Mouse (Mus musculus): ENCODE measurements around the gene Csnk1g2. TPM values are rescaled to one million over a fixed set of nuclear protein-coding genes. Genes with fewer than 3 reads are reported as not detected.
A peak's percentile ranks its signal among the peaks of the same experiment; 100 is the strongest.

The Csnk1g2 gene
- polyA plus RNA-seq, 1 experiment: 178 TPM

- peaks cover 8% of the 10 kb centered on the region for H3K79me2 ChIP-seq (ENCODE audit: control insufficient read depth, insufficient read depth)
- TF ChIP-seq SRF (IDR thresholded peaks at IDR 0.05; ENCODE audit: control insufficient read depth, insufficient read length, low read depth): no peak
- TF ChIP-seq CEBPB (IDR thresholded peaks at IDR 0.05; ENCODE audit: insufficient read depth, poor library complexity, severe bottlenecking): no peak
- TF ChIP-seq POLR2A (IDR thresholded peaks at IDR 0.05; ENCODE audit: insufficient read length, low read depth): no peak
- no peak for TF ChIP-seq MYOD1 (IDR thresholded peaks at IDR 0.05; ENCODE audit: control insufficient read depth in 1 of 3, insufficient read length in 2 of 3, low read depth in 2 of 3)
- TF ChIP-seq TCF3 (IDR thresholded peaks at IDR 0.05; ENCODE audit: insufficient read length, low read depth): no peak
- TF ChIP-seq MAX (IDR thresholded peaks at IDR 0.05; ENCODE audit: low read depth): no peak
- no peak for TF ChIP-seq TCF12 (IDR thresholded peaks at IDR 0.05; ENCODE audit: insufficient read depth, poor library complexity, severe bottlenecking)
- no peak overlapping the region for H3ac ChIP-seq (ENCODE audit: control insufficient read depth, insufficient read length)
- no peaks in the 10 kb centered on the region for H3K27me3 ChIP-seq (ENCODE audit: control insufficient read depth, insufficient read depth, insufficient read length)
- H3K36me3 ChIP-seq (ENCODE audit: control insufficient read depth, insufficient read depth): peaks cover 14% of the 10 kb centered on the region
- no peak overlapping the region for H3K4me3 ChIP-seq
- no peak overlapping the region for H3K4me2 ChIP-seq (ENCODE audit: low read depth)
These were observed 11.6 kb upstream of the Csnk1g2 start for GRCm38 (mm10) chr10:80611024-80611423.

- Histone ChIP-seq H3K36me3 (ENCODE audit: control insufficient read depth, insufficient read depth) (peaks cover 14% of the 10 kb centered on the region), H3K4me3 (no peak overlapping the region), H3K4me2 (ENCODE audit: low read depth) (no peak overlapping the region), H3K79me2 (ENCODE audit: control insufficient read depth, insufficient read depth) (peaks cover 5% of the 10 kb centered on the region), H3K27me3 (ENCODE audit: control insufficient read depth, insufficient read depth, insufficient read length) (no peaks in the 10 kb centered on the region), H3ac (ENCODE audit: control insufficient read depth, insufficient read length) (no peak overlapping the region)
- TF ChIP-seq CEBPB (IDR thresholded peaks at IDR 0.05; ENCODE audit: insufficient read depth, poor library complexity, severe bottlenecking) (no peak), MYOG (IDR thresholded peaks at IDR 0.05; ENCODE audit: control insufficient read depth in 1 of 3, insufficient read depth in 1 of 3, insufficient read length in 2 of 3, low read depth in 2 of 3) (no peak)
These were observed 10.7 kb upstream of the Csnk1g2 start for GRCm38 (mm10) chr10:80611905-80612304.

GRCm38 (mm10) chr10:80613821-80614220 lies 8.8 kb upstream of the Csnk1g2 start:
- no peak overlapping the region for H3K4me3 ChIP-seq

GRCm38 (mm10) chr10:80614351-80614750 lies 8.3 kb upstream of the Csnk1g2 start:
- Histone ChIP-seq H3K79me2 (ENCODE audit: control insufficient read depth, insufficient read depth) (no peaks in the 10 kb centered on the region), H3K4me2 (ENCODE audit: low read depth) (no peak overlapping the region), H3K36me3 (ENCODE audit: control insufficient read depth, insufficient read depth) (peaks cover 5% of the 10 kb centered on the region), H3K27me3 (ENCODE audit: control insufficient read depth, insufficient read depth, insufficient read length) (no peaks in the 10 kb centered on the region), H3K4me3 (no peak overlapping the region), H3ac (ENCODE audit: control insufficient read depth, insufficient read length) (no peak overlapping the region)
- TF ChIP-seq TCF3 (IDR thresholded peaks at IDR 0.05; ENCODE audit: insufficient read length, low read depth): no peak
- TF ChIP-seq MYOG (IDR thresholded peaks at IDR 0.05; ENCODE audit: control insufficient read depth in 1 of 3, insufficient read depth in 1 of 3, insufficient read length in 2 of 3, low read depth in 2 of 3): no peak
- TF ChIP-seq MAX (IDR thresholded peaks at IDR 0.05; ENCODE audit: low read depth): no peak
- TF ChIP-seq SRF (IDR thresholded peaks at IDR 0.05; ENCODE audit: control insufficient read depth, insufficient read length, low read depth): no peak
- TF ChIP-seq POLR2A (IDR thresholded peaks at IDR 0.05; ENCODE audit: insufficient read length, low read depth): no peak
- TF ChIP-seq REST (IDR thresholded peaks at IDR 0.05; ENCODE audit: insufficient read depth, insufficient read length): no peak
- TF ChIP-seq MYOD1 (IDR thresholded peaks at IDR 0.05; ENCODE audit: control insufficient read depth in 1 of 3, insufficient read length in 2 of 3, low read depth in 2 of 3): no peak
- no peak for TF ChIP-seq CEBPB (IDR thresholded peaks at IDR 0.05; ENCODE audit: insufficient read depth, poor library complexity, severe bottlenecking)
- no peak for TF ChIP-seq E2F4 (IDR thresholded peaks at IDR 0.05; ENCODE audit: insufficient read depth)
- TF ChIP-seq USF1 (IDR thresholded peaks at IDR 0.05; ENCODE audit: low read depth): no peak
- no peak for TF ChIP-seq TCF12 (IDR thresholded peaks at IDR 0.05; ENCODE audit: insufficient read depth, poor library complexity, severe bottlenecking)
- no peak for TF ChIP-seq POLR2AphosphoS2 (IDR thresholded peaks at IDR 0.05; ENCODE audit: insufficient read length, low read depth)

More at GRCm38 (mm10) chr10:80613821-80614220, 8.8 kb upstream of the Csnk1g2 start:
- no peak for TF ChIP-seq MYOG (IDR thresholded peaks at IDR 0.05; ENCODE audit: control insufficient read depth in 1 of 3, insufficient read depth in 1 of 3, insufficient read length in 2 of 3, low read depth in 2 of 3)
- TF ChIP-seq MYOD1 (IDR thresholded peaks at IDR 0.05; ENCODE audit: control insufficient read depth in 1 of 3, insufficient read length in 2 of 3, low read depth in 2 of 3): no peak
- no peak for TF ChIP-seq POLR2AphosphoS2 (IDR thresholded peaks at IDR 0.05; ENCODE audit: insufficient read length, low read depth)
- TF ChIP-seq SRF (IDR thresholded peaks at IDR 0.05; ENCODE audit: control insufficient read depth, insufficient read length, low read depth): no peak
- no peak for TF ChIP-seq USF1 (IDR thresholded peaks at IDR 0.05; ENCODE audit: low read depth)
- no peak for TF ChIP-seq MAX (IDR thresholded peaks at IDR 0.05; ENCODE audit: low read depth)
- no peak for TF ChIP-seq E2F4 (IDR thresholded peaks at IDR 0.05; ENCODE audit: insufficient read depth)
- TF ChIP-seq POLR2A (IDR thresholded peaks at IDR 0.05; ENCODE audit: insufficient read length, low read depth): no peak
- no peak for TF ChIP-seq CEBPB (IDR thresholded peaks at IDR 0.05; ENCODE audit: insufficient read depth, poor library complexity, severe bottlenecking)
- TF ChIP-seq TCF3 (IDR thresholded peaks at IDR 0.05; ENCODE audit: insufficient read length, low read depth): no peak
- no peak for TF ChIP-seq TCF12 (IDR thresholded peaks at IDR 0.05; ENCODE audit: insufficient read depth, poor library complexity, severe bottlenecking)
- TF ChIP-seq REST (IDR thresholded peaks at IDR 0.05; ENCODE audit: insufficient read depth, insufficient read length): no peak
- H3K27me3 ChIP-seq (ENCODE audit: control insufficient read depth, insufficient read depth, insufficient read length): no peaks in the 10 kb centered on the region
- H3K79me2 ChIP-seq (ENCODE audit: control insufficient read depth, insufficient read depth): no peaks in the 10 kb centered on the region
- H3K36me3 ChIP-seq (ENCODE audit: control insufficient read depth, insufficient read depth): peaks cover 9% of the 10 kb centered on the region
- no peak overlapping the region for H3K4me2 ChIP-seq (ENCODE audit: low read depth)
- no peak overlapping the region for H3ac ChIP-seq (ENCODE audit: control insufficient read depth, insufficient read length)

- Histone ChIP-seq H3ac (ENCODE audit: control insufficient read depth, insufficient read length) (no peak overlapping the region), H3K4me3 (no peak overlapping the region), H3K27me3 (ENCODE audit: control insufficient read depth, insufficient read depth, insufficient read length) (no peaks in the 10 kb centered on the region), H3K36me3 (ENCODE audit: control insufficient read depth, insufficient read depth) (peaks cover 2% of the 10 kb centered on the region), H3K4me2 (ENCODE audit: low read depth) (peak overlapping the region; percentile 30), H3K79me2 (ENCODE audit: control insufficient read depth, insufficient read depth) (peaks cover 5% of the 10 kb centered on the region)
- TF ChIP-seq MYOD1 (IDR thresholded peaks at IDR 0.05; ENCODE audit: control insufficient read depth in 1 of 3, insufficient read length in 2 of 3, low read depth in 2 of 3) (peak in 2 of 3 experiments; percentile 54 to 87), TCF12 (IDR thresholded peaks at IDR 0.05; ENCODE audit: insufficient read depth, poor library complexity, severe bottlenecking) (peak; percentile 9), POLR2A (IDR thresholded peaks at IDR 0.05; ENCODE audit: insufficient read length, low read depth) (no peak), TCF3 (IDR thresholded peaks at IDR 0.05; ENCODE audit: insufficient read length, low read depth) (no peak), MYOG (IDR thresholded peaks at IDR 0.05; ENCODE audit: control insufficient read depth in 1 of 3, insufficient read depth in 1 of 3, insufficient read length in 2 of 3, low read depth in 2 of 3) (peak in 2 of 3 experiments; percentile 22 to 83), USF1 (IDR thresholded peaks at IDR 0.05; ENCODE audit: low read depth) (no peak), CEBPB (IDR thresholded peaks at IDR 0.05; ENCODE audit: insufficient read depth, poor library complexity, severe bottlenecking) (no peak)
These were observed 4.5 kb upstream of the Csnk1g2 start for GRCm38 (mm10) chr10:80618181-80618580.

Data from myocyte (in vitro differentiated cells).